Mouse (Mus musculus): Measurements from ENCODE around the gene Ttll7.

DNA sequence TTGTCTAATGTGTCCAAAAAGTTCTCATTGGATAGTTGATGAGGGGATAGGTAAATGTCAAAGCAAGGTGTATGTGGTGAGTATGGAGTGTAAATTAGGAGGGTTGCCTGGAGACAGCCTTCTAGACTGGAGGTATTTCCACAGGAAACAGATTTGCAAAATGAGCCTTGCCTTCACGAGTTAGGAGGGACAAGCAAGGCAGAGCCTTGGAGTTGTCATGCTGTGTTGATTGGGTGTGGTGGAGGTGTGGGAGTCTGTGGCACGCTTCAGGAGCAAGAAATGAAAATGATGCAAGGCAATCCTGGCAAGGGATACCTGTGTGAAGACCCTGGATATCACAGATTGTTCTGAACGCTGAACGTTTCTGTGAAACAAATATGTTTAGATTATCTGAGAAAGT, 84.7 kb downstream of the Ttll7 start:
- no peak for TF ChIP-seq GATA1 (IDR thresholded peaks at IDR 0.05; ENCODE audit: low read length)
- no peak for TF ChIP-seq TAL1 (IDR thresholded peaks at IDR 0.05; ENCODE audit: low read length)

Measured in erythroblast, embryonic 14.5 days (primary cell).